Mouse (Mus musculus) megakaryocyte, embryonic 14.5 days (primary cell): ENCODE results near the gene Vps16.

Source experiments
- FLI1 ChIP-seq: IDR thresholded peaks from 2 replicates; pipeline ENCODE4 v1.6.1; 2012; ENCODE audit warnings: low read length, inconsistent platforms, mixed read lengths
- GATA1 ChIP-seq: IDR thresholded peaks from 3 replicates; pipeline ENCODE4 v1.6.1; 2012; ENCODE audit warnings: mixed read lengths, low read length, inconsistent platforms, borderline replicate concordance

DNA sequence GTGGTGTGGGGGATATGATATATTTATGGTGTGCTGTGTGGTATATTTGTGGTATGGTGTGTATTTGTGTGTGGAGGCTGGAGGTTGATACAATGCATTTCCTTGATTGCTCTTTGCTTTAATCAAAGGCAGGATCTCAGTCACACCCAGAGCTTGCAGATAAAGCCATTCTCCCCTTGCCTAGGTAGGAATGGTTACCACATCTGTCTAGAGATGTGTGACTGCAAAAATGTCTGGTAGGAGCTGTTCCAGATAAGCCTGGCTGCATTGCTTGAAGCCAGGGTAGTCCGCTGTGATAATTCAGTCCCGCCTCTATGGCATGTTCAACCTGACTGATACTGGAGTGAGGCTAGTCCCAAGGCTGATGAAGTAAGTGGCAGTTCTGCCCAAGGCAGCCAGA is 45.8 kb downstream of the Vps16 start:
- TF ChIP-seq GATA1 (no peak), FLI1 (no peak)
